Mouse (Mus musculus): ENCODE results near the gene 2610008E11Rik. TPM values are rescaled to one million over a fixed set of nuclear protein-coding genes. Genes with fewer than 3 reads are reported as not detected.
"Not testable (repeated sequence)": the region's sequence is repeated elsewhere in the genome, so short reads cannot be mapped to it uniquely, and the experiment has no call there.

Gene 2610008E11Rik
- polyA plus RNA-seq, 1 experiment from 2014 or later, result 45.9 TPM

- not testable (repeated sequence) for H3K9ac ChIP-seq; H3K4me2 ChIP-seq (replicated peaks); H3K27ac ChIP-seq; H3K4me1 ChIP-seq; H3K36me3 ChIP-seq; ATAC-seq (ENCODE audit: low FRiP score, low read depth); H3K27me3 ChIP-seq; H3K4me3 ChIP-seq
- H3K9me3 ChIP-seq, result peaks cover 16% of the 10 kb centered on the region
- WGBS, result 87% methylated on average over 2 of the region's 2 CpGs
Observed at GRCm38 (mm10) chr10:79042457-79042856, 54.9 kb downstream of the 2610008E11Rik start.

- Histone ChIP-seq H3K4me1 (no peaks in the 10 kb centered on the region), H3K27me3 (no peaks in the 10 kb centered on the region), H3K4me2 (replicated peaks) (no peak within 1 kb of the TSS), H3K9ac (no peak within 1 kb of the TSS), H3K9me3 (no peaks in the 10 kb centered on the region; the same call in 1 of the 2 replicates), H3K27ac (no peak within 1 kb of the TSS), H3K4me3 (no peak within 1 kb of the TSS), H3K36me3 (no peaks in the 10 kb centered on the region)
- ATAC-seq (ENCODE audit: low FRiP score, low read depth), result no peak
Observed at GRCm38 (mm10) chr10:79028441-79028840, 69.0 kb downstream of the 2610008E11Rik start, which contains the start of gene Olfr57. Gene Olfr57 (plus strand): TSS chr10:79028741.

Other genes starting within 250 kb of the 2610008E11Rik start
- not detected in 2 replicates for gene Olfr1356, start 245.4 kb downstream of the 2610008E11Rik start, polyA plus RNA-seq (2015; fragmentation: Nextera tagmentation; extraction: Ambion mirVana)
- gene Olfr1355, start 222.1 kb downstream of the 2610008E11Rik start, polyA plus RNA-seq (2015; fragmentation: Nextera tagmentation; extraction: Ambion mirVana), result not detected in 2 replicates
- not detected in 2 replicates for gene Olfr1354, start 184.4 kb downstream of the 2610008E11Rik start, polyA plus RNA-seq (2015; fragmentation: Nextera tagmentation; extraction: Ambion mirVana)
- not detected in 2 replicates for gene Olfr8, start 147.0 kb downstream of the 2610008E11Rik start, polyA plus RNA-seq (2015; fragmentation: Nextera tagmentation; extraction: Ambion mirVana)
- not detected in 2 replicates for gene Olfr1353, start 134.3 kb downstream of the 2610008E11Rik start, polyA plus RNA-seq (2015; fragmentation: Nextera tagmentation; extraction: Ambion mirVana)
- not detected in 2 replicates for gene Olfr1352, start 116.5 kb downstream of the 2610008E11Rik start, polyA plus RNA-seq (2015; fragmentation: Nextera tagmentation; extraction: Ambion mirVana)
- not detected in 2 replicates for gene Olfr1351, start 85.1 kb downstream of the 2610008E11Rik start, polyA plus RNA-seq (2015; fragmentation: Nextera tagmentation; extraction: Ambion mirVana)
- 0.27 TPM in 1 of 2 replicates, not detected in the other for gene Olfr57, start 68.9 kb downstream of the 2610008E11Rik start, polyA plus RNA-seq (2015; fragmentation: Nextera tagmentation; extraction: Ambion mirVana)
- not detected in 2 replicates for gene Vmn2r80, start 51.2 kb upstream of the 2610008E11Rik start, polyA plus RNA-seq (2015; fragmentation: Nextera tagmentation; extraction: Ambion mirVana)
- gene Vmn2r81, start 150.1 kb upstream of the 2610008E11Rik start, polyA plus RNA-seq (2015; fragmentation: Nextera tagmentation; extraction: Ambion mirVana), result not detected in 2 replicates

Data from limb, embryonic 13.5 days (tissue).